Mouse (Mus musculus): ENCODE results near the gene Pou3f4.

DNA sequence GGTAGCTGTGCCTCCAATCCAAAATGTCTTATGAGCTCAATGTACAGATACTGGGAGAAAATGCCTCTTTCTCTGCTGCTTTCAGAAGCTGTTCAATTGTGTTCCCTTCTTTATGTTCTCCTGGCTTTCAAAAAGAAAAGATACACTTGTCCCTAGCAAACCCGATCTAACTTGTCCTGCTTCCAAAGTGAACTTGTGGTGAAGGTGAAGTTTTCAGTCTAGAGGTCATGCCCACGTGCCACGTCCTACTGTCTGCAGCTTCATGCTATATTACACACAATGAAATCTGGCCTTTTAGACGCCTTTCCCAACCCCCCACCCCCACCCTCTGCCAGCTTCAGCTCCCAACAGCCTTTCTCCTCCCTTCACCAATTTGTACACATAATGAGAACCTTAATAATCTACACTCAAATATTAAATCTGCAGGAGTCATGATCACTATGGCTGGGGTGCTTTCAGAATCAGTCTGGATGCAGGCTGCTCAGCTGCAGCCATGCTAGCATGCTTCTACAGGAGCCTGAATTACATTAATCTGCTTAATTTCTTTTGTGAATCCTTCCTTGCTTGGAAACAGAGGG is 4.0 kb upstream of the Pou3f4 start:
- TF ChIP-seq CTCF (IDR thresholded peaks at IDR 0.05; ENCODE audit: borderline replicate concordance, insufficient read depth, low read depth, low read length) (no peak), POLR2A (IDR thresholded peaks at IDR 0.05; ENCODE audit: borderline replicate concordance, insufficient read depth, low read length) (no peak)
